ENCODE assay signal across 8 mouse cellular contexts in genomic region chr19:21571223-21571980, GRCm38 (mm10).
DNase-seq lines count a peak whose midpoint lies in the region; ATAC-seq lines count a peak whose summit lies in the region.

No protein-coding gene starts in this region.

- peak; percentile 59; the same call in 1 of the 2 replicates for ATAC-seq in hindbrain, embryonic 12.5 days (ENCODE audit: low FRiP score)

- H3K4me2 ChIP-seq in hindbrain, embryonic 12.5 days (replicated peaks): no peak overlapping the region

- no peak overlapping the region for H3K27ac ChIP-seq in hindbrain, embryonic 12.5 days

- DNase-seq in MEL-GATA-1-ER (ENCODE audit: extremely low read depth, low read depth): peak; percentile 64
- DNase-seq in cerebellum, adult 9-10 months: peak; percentile 84
- peak; percentile 70 to 81 for DNase-seq in frontal cortex, postnatal 14 days (ENCODE audit: low spot score in 2 of 2)
- peak; percentile 83 for DNase-seq in layer of hippocampus, adult 9-11 months
- peak; percentile 93 for DNase-seq in lung, postnatal 10 days
- DNase-seq in ovary, postnatal 14 days (ENCODE audit: low spot score): peak; percentile 88
- DNase-seq in thymus, postnatal 25 days: peak; percentile 83

- 45% methylated on average over 16 of the region's 16 CpGs for WGBS in hindbrain, embryonic 12.5 days

- H3K9ac ChIP-seq in hindbrain, embryonic 12.5 days: no peak overlapping the region

- H3K9me3 ChIP-seq in hindbrain, embryonic 12.5 days (replicated peaks): no peaks in the 10 kb centered on the region

- H3K27me3 ChIP-seq in hindbrain, embryonic 12.5 days: no peaks in the 10 kb centered on the region

- no peaks in the 10 kb centered on the region for H3K4me1 ChIP-seq in hindbrain, embryonic 12.5 days

- no peaks in the 10 kb centered on the region for H3K36me3 ChIP-seq in hindbrain, embryonic 12.5 days

- H3K4me3 ChIP-seq in hindbrain, embryonic 12.5 days: no peak overlapping the region
